Comparison of ENCODE assay signal across 8 mouse cellular contexts in the genomic region with DNA sequence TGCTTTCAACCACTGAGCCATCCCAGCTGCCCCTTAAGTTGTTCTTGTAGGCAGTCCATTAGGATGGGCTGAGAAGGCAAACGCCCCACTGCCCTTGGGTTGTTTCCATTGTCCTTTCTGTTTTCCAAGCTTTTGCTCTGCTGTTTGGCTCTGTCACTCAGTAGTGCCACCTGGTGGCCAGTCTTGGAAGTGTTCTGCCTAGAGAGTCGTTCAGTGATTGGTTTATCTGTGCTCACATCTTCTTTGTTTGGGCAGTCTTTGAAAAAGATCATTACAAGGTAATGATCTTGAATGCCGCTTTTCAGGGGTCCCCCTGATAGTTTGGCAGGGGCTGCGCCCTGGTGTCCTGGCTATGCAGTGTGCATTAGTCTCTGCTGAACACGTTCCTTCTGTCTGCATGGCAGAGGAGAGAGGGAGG. TPM values are rescaled to one million over a fixed set of nuclear protein-coding genes. Genes with fewer than 3 reads are reported as not detected.
DNase-seq lines count a peak whose midpoint lies in the region; ATAC-seq and TF ChIP-seq lines count a peak whose summit lies in the region.

No protein-coding gene starts in this region.

- H3K9me3 ChIP-seq in intestine, postnatal 0 days (ENCODE audit: control insufficient read depth): no peaks in the 10 kb centered on the region
- H3K9me3 ChIP-seq in intestine, embryonic 15.5 days: no peaks in the 10 kb centered on the region
- H3K9me3 ChIP-seq in forebrain, embryonic 13.5 days (replicated peaks): no peaks in the 10 kb centered on the region
- no peaks in the 10 kb centered on the region for H3K9me3 ChIP-seq in hindbrain, embryonic 12.5 days (replicated peaks)
- H3K9me3 ChIP-seq in midbrain, postnatal 0 days (ENCODE audit: low read length): no peaks in the 10 kb centered on the region

- peak; percentile 67 for DNase-seq in brain, embryonic 14.5 days (ENCODE audit: low read depth)
- DNase-seq in left cerebral cortex, postnatal 10 days (ENCODE audit: extremely low spot score in 1 of 2, low spot score in 2 of 2): peak; percentile 23 to 58
- peak; percentile 59 for DNase-seq in midbrain, postnatal 0 days (ENCODE audit: low spot score)
- DNase-seq in spleen, postnatal 36 days (ENCODE audit: low spot score in 2 of 2): peak; percentile 11 to 28

- peak; percentile 33; the same call in 1 of the 2 replicates for ATAC-seq in intestine, postnatal 0 days
- no peak for ATAC-seq in intestine, embryonic 15.5 days
- peak; percentile 59; the same call in 1 of the 2 replicates for ATAC-seq in forebrain, embryonic 13.5 days
- ATAC-seq in hindbrain, embryonic 12.5 days (ENCODE audit: low FRiP score): 0 out of 2 replicates have a peak, but pooled peaks have one; percentile 32
- ATAC-seq in midbrain, postnatal 0 days (ENCODE audit: low FRiP score): no peak

- H3K36me3 ChIP-seq in intestine, postnatal 0 days (ENCODE audit: control insufficient read depth, insufficient read depth): no peaks in the 10 kb centered on the region
- no peaks in the 10 kb centered on the region for H3K36me3 ChIP-seq in intestine, embryonic 15.5 days
- H3K36me3 ChIP-seq in forebrain, embryonic 13.5 days (ENCODE audit: poor library complexity, severe bottlenecking): no peaks in the 10 kb centered on the region
- no peaks in the 10 kb centered on the region for H3K36me3 ChIP-seq in hindbrain, embryonic 12.5 days
- no peaks in the 10 kb centered on the region; the same call in 1 of the 2 replicates for H3K36me3 ChIP-seq in midbrain, postnatal 0 days (ENCODE audit: insufficient read depth, low read length)

- H3K4me3 ChIP-seq in intestine, postnatal 0 days (ENCODE audit: low read depth, low read length): no peak overlapping the region
- H3K4me3 ChIP-seq in intestine, embryonic 15.5 days (replicated peaks): no peak overlapping the region
- no peak overlapping the region for H3K4me3 ChIP-seq in forebrain, embryonic 13.5 days
- no peak overlapping the region for H3K4me3 ChIP-seq in hindbrain, embryonic 12.5 days
- H3K4me3 ChIP-seq in midbrain, postnatal 0 days (ENCODE audit: low read depth, low read length): no peak overlapping the region

- no peak overlapping the region for H3K27ac ChIP-seq in intestine, postnatal 0 days (ENCODE audit: low read depth, low read length)
- H3K27ac ChIP-seq in intestine, embryonic 15.5 days: no peak overlapping the region
- H3K27ac ChIP-seq in forebrain, embryonic 13.5 days: no peak overlapping the region
- H3K27ac ChIP-seq in hindbrain, embryonic 12.5 days: no peak overlapping the region
- H3K27ac ChIP-seq in midbrain, postnatal 0 days (ENCODE audit: low read depth, low read length): no peak overlapping the region

- intact Hi-C loops in left cerebral cortex, postnatal 10 days (cut with DNase I): no loop called here

- 44% methylated on average over 5 of the region's 5 CpGs for WGBS in intestine, postnatal 0 days
- WGBS in intestine, embryonic 15.5 days: 38% methylated on average over 5 of the region's 5 CpGs
- 7% methylated on average over 5 of the region's 5 CpGs for WGBS in forebrain, embryonic 13.5 days
- 17% methylated on average over 5 of the region's 5 CpGs for WGBS in hindbrain, embryonic 12.5 days
- 16% methylated on average over 5 of the region's 5 CpGs for whole genome bisulfite sequencing in midbrain, postnatal 0 days

- H3K27me3 ChIP-seq in intestine, postnatal 0 days (replicated peaks; ENCODE audit: control insufficient read depth, insufficient read depth, low read length): no peaks in the 10 kb centered on the region
- no peaks in the 10 kb centered on the region for H3K27me3 ChIP-seq in intestine, embryonic 15.5 days (replicated peaks)
- no peaks in the 10 kb centered on the region for H3K27me3 ChIP-seq in forebrain, embryonic 13.5 days
- no peaks in the 10 kb centered on the region for H3K27me3 ChIP-seq in hindbrain, embryonic 12.5 days
- no peaks in the 10 kb centered on the region for H3K27me3 ChIP-seq in midbrain, postnatal 0 days (ENCODE audit: insufficient read depth, low read length)

- peak; percentile 95 for TF ChIP-seq CTCF in intestine, postnatal 0 days (IDR thresholded peaks at IDR 0.05; ENCODE audit: low read depth)
- peak; percentile 89; the same call in 1 of the 2 replicates for TF ChIP-seq CTCF in brain, embryonic 14.5 days (IDR thresholded peaks at IDR 0.05; ENCODE audit: borderline replicate concordance, extremely low read depth, insufficient read depth, insufficient read length)
- peak; percentile 87 for TF ChIP-seq CTCF in midbrain, postnatal 0 days (IDR thresholded peaks at IDR 0.05)

- no peak overlapping the region for H3K4me2 ChIP-seq in intestine, postnatal 0 days (replicated peaks; ENCODE audit: low read depth)
- H3K4me2 ChIP-seq in intestine, embryonic 15.5 days (replicated peaks): no peak overlapping the region
- peak overlapping the region; percentile 22; the same call in 1 of the 2 replicates for H3K4me2 ChIP-seq in forebrain, embryonic 13.5 days
- no peak overlapping the region for H3K4me2 ChIP-seq in hindbrain, embryonic 12.5 days (replicated peaks)
- no peak overlapping the region for H3K4me2 ChIP-seq in midbrain, postnatal 0 days (ENCODE audit: low read depth, low read length, poor library complexity, severe bottlenecking)

- TF ChIP-seq POLR2A in brain, embryonic 14.5 days (IDR thresholded peaks at IDR 0.05; ENCODE audit: borderline replicate concordance, extremely low read depth, insufficient read depth, insufficient read length, poor library complexity, severe bottlenecking): no peak

- H3K4me1 ChIP-seq in intestine, postnatal 0 days (replicated peaks; ENCODE audit: control insufficient read depth, insufficient read depth, low read length): no peaks in the 10 kb centered on the region
- H3K4me1 ChIP-seq in intestine, embryonic 15.5 days (replicated peaks): no peaks in the 10 kb centered on the region
- no peaks in the 10 kb centered on the region; the same call in 1 of the 2 replicates for H3K4me1 ChIP-seq in forebrain, embryonic 13.5 days
- H3K4me1 ChIP-seq in hindbrain, embryonic 12.5 days: no peaks in the 10 kb centered on the region
- no peaks in the 10 kb centered on the region for H3K4me1 ChIP-seq in midbrain, postnatal 0 days (ENCODE audit: insufficient read depth, low read length)

- H3K9ac ChIP-seq in intestine, postnatal 0 days (ENCODE audit: low read depth, low read length): no peak overlapping the region
- no peak overlapping the region for H3K9ac ChIP-seq in intestine, embryonic 15.5 days
- no peak overlapping the region for H3K9ac ChIP-seq in forebrain, embryonic 13.5 days
- no peak overlapping the region for H3K9ac ChIP-seq in hindbrain, embryonic 12.5 days
- no peak overlapping the region for H3K9ac ChIP-seq in midbrain, postnatal 0 days (replicated peaks; ENCODE audit: low read length, poor library complexity, severe bottlenecking)

RNA-seq across cellular contexts. Expression of a gene that starts 28.9 kb away (rescaled TPM):
- 42.9 and 43.2 TPM in 2 replicates for polyA plus RNA-seq in intestine, postnatal 0 days (2015; fragmentation: Nextera tagmentation; extraction: Ambion mirVana)
- polyA plus RNA-seq in intestine, embryonic 15.5 days (2015; fragmentation: Nextera tagmentation; extraction: Ambion mirVana): 34.8 and 39.2 TPM in 2 replicates
- polyA plus RNA-seq in brain, embryonic 14.5 days (2012; rRNA removed): 16.0 and 18.3 TPM in 2 replicates
- 47.2 and 50.5 TPM in 2 replicates for polyA plus RNA-seq in forebrain, embryonic 13.5 days (2015; fragmentation: Nextera tagmentation; extraction: Ambion mirVana)
- 59.1 and 65.3 TPM in 2 replicates for polyA plus RNA-seq in hindbrain, embryonic 12.5 days (2016; fragmentation: Nextera tagmentation; extraction: Ambion mirVana)
- 10 to 100 TPM; 15.0 to 19.0 TPM for total RNA-seq in left cerebral cortex, postnatal 10 days (2021)
- 14.0 and 15.7 TPM in 2 replicates for total RNA-seq in midbrain, postnatal 0 days (2014; rRNA removed)
- polyA plus RNA-seq in midbrain, postnatal 0 days (2015; fragmentation: Nextera tagmentation; extraction: Ambion mirVana): 12.4 and 13.5 TPM in 2 replicates

RNA-seq across cellular contexts. Expression of a gene that starts 48.0 kb away (rescaled TPM):
- 2.9 and 3.0 TPM in 2 replicates for polyA plus RNA-seq in intestine, postnatal 0 days (2015; fragmentation: Nextera tagmentation; extraction: Ambion mirVana)
- polyA plus RNA-seq in intestine, embryonic 15.5 days (2015; fragmentation: Nextera tagmentation; extraction: Ambion mirVana): 4.4 and 4.9 TPM in 2 replicates
- 3.2 and 3.4 TPM in 2 replicates for polyA plus RNA-seq in brain, embryonic 14.5 days (2012; rRNA removed)
- polyA plus RNA-seq in forebrain, embryonic 13.5 days (2015; fragmentation: Nextera tagmentation; extraction: Ambion mirVana): 1.9 and 2.1 TPM in 2 replicates
- 4.4 and 6.0 TPM in 2 replicates for polyA plus RNA-seq in hindbrain, embryonic 12.5 days (2016; fragmentation: Nextera tagmentation; extraction: Ambion mirVana)
- total RNA-seq in left cerebral cortex, postnatal 10 days (2021): 1 to 10 TPM; 6.0 to 6.5 TPM
- total RNA-seq in midbrain, postnatal 0 days (2014; rRNA removed): 6.3 and 7.4 TPM in 2 replicates
- 1.9 and 2.2 TPM in 2 replicates for polyA plus RNA-seq in midbrain, postnatal 0 days (2015; fragmentation: Nextera tagmentation; extraction: Ambion mirVana)

Comparison
In these comparisons a context has a peak if more than half of its experiments do, and no peak if none do; other contexts are left out.
1. ATAC-seq: peak in intestine, postnatal 0 days (single experiment), forebrain, embryonic 13.5 days (single experiment) and hindbrain, embryonic 12.5 days (single experiment); none in intestine, embryonic 15.5 days (single experiment) and midbrain, postnatal 0 days (single experiment).
2. Peak in every context shown above with its lines, with median percentiles within 50 percentile points of each other: CTCF ChIP-seq and DNase-seq.